Mouse (Mus musculus) G1E (cell line): ENCODE data around the gene Nrg3. TPM values are rescaled to one million over a fixed set of nuclear protein-coding genes. Genes with fewer than 3 reads are reported as not detected.

Source experiments
- ATAC-seq: 2 replicates; pipeline ENCODE4 v1.8.0; 2016; ENCODE audit warnings: mild to moderate bottlenecking; ENCODE audit not compliant: insufficient number of reproducible peaks, poor library complexity, low FRiP score, severe bottlenecking; ENCODE audit errors: extremely low read depth
- DNase-seq: peaks from one replicate; pipeline ENCODE4 v3.0.0; 2012; ENCODE audit warnings: low spot score
- H3K27me3 ChIP-seq: 2 replicates; pipeline ENCODE4 v1.6.1; 2012; ENCODE audit warnings: mild to moderate bottlenecking, low read length, inconsistent platforms; ENCODE audit not compliant: insufficient read depth
- H3K36me3 ChIP-seq: replicated peaks from 2 replicates; pipeline ENCODE3; 2012; ENCODE audit warnings: mild to moderate bottlenecking, inconsistent platforms
- H3K4me1 ChIP-seq: 2 replicates; pipeline ENCODE4 v1.6.1; 2012; ENCODE audit warnings: low read depth, low read length, inconsistent platforms, mixed read lengths; ENCODE audit not compliant: insufficient read depth
- H3K4me3 ChIP-seq: 2 replicates; pipeline ENCODE4 v1.5.1; 2012; ENCODE audit warnings: low read depth, mild to moderate bottlenecking, inconsistent platforms, low read length, moderate library complexity, mixed read lengths
- H3K9me3 ChIP-seq: replicated peaks from 2 replicates; pipeline ENCODE4 v1.6.1; 2012; ENCODE audit warnings: inconsistent platforms
- CTCF ChIP-seq: IDR thresholded peaks from 2 replicates; pipeline ENCODE4 v1.5.1; 2012; ENCODE audit warnings: low read depth, low read length, inconsistent platforms, mixed read lengths
- GATA1 ChIP-seq: IDR thresholded peaks from 2 replicates; pipeline ENCODE4 v1.6.1; 2012; ENCODE audit warnings: borderline replicate concordance, low read length, inconsistent platforms, mixed read lengths
- GATA2 ChIP-seq: IDR thresholded peaks from 2 replicates; pipeline ENCODE4 v1.6.1; 2012; ENCODE audit warnings: low read depth, low read length, inconsistent platforms, borderline replicate concordance
- POLR2AphosphoS5 ChIP-seq: IDR thresholded peaks from 2 replicates; pipeline ENCODE4 v1.6.1; 2012; ENCODE audit warnings: low read depth, low read length, inconsistent platforms; ENCODE audit not compliant: insufficient replicate concordance
- TAL1 ChIP-seq: conservative IDR thresholded peaks from 2 replicates; pipeline ENCODE4 v1.6.1; 2012; ENCODE audit warnings: low read depth, low read length, inconsistent platforms, mixed read lengths
- polyA plus RNA-seq: library from polyadenylated mRNA; stranded (reverse); fragments of >175 nt; gene quantifications from 2 replicates; pipeline ENCODE4 v1.2.3, GENCODE M21; 2012
- total RNA-seq, 2 experiments: library from RNA; stranded (forward) in 1 of 2; stranded (reverse) in 1 of 2; fragments of 200-1000 nt in 1 of 2; fragments of >200 nt in 1 of 2; fragmentation: Nextera tagmentation in 1 of 2; gene quantifications; 2 replicates each; pipeline ENCODE4 v1.2.3; 2014 to 2017

Gene Nrg3
- total and polyA plus RNA-seq, 3 experiments = 0.27 TPM; not detected in 2

GRCm38 (mm10) chr14:38730465-38730864 lies 742.4 kb downstream of the Nrg3 start:
- ATAC-seq (no peak), DNase-seq (no peak)
- H3K27me3 ChIP-seq = no peaks in the 10 kb centered on the region
- no peaks in the 10 kb centered on the region for H3K4me1 ChIP-seq
- no peaks in the 10 kb centered on the region for H3K9me3 ChIP-seq
- no peak overlapping the region for H3K4me3 ChIP-seq
- TF ChIP-seq GATA2 = no peak
- no peak for TF ChIP-seq POLR2AphosphoS5
- no peak for TF ChIP-seq GATA1
- TF ChIP-seq CTCF = no peak
- no peak for TF ChIP-seq TAL1
- H3K36me3 ChIP-seq = no peaks in the 10 kb centered on the region

GRCm38 (mm10) chr14:38703894-38704293 lies 769.0 kb downstream of the Nrg3 start:
- TF ChIP-seq CTCF = no peak
- TF ChIP-seq POLR2AphosphoS5 = no peak
- TF ChIP-seq TAL1 = no peak
- no peak for TF ChIP-seq GATA2
- TF ChIP-seq GATA1 = no peak
- H3K36me3 ChIP-seq = no peaks in the 10 kb centered on the region
- no peak overlapping the region for H3K4me3 ChIP-seq
- no peaks in the 10 kb centered on the region for H3K4me1 ChIP-seq
- H3K27me3 ChIP-seq = no peaks in the 10 kb centered on the region
- ATAC-seq (no peak), DNase-seq (no peak)
- H3K9me3 ChIP-seq = no peaks in the 10 kb centered on the region

GRCm38 (mm10) chr14:38702596-38703393 lies 770.1 kb downstream of the Nrg3 start:
- H3K36me3 ChIP-seq = no peaks in the 10 kb centered on the region
- H3K27me3 ChIP-seq = no peaks in the 10 kb centered on the region
- no peak overlapping the region for H3K4me3 ChIP-seq
- no peaks in the 10 kb centered on the region for H3K9me3 ChIP-seq
- TF ChIP-seq GATA2 = no peak
- TF ChIP-seq GATA1 = no peak
- TF ChIP-seq TAL1 = no peak
- no peak for TF ChIP-seq POLR2AphosphoS5
- no peak for TF ChIP-seq CTCF
- H3K4me1 ChIP-seq = no peaks in the 10 kb centered on the region
- ATAC-seq = no peak
- no peak for DNase-seq

- TF ChIP-seq CTCF (no peak), GATA2 (no peak), TAL1 (no peak), POLR2AphosphoS5 (no peak), GATA1 (no peak)
- Histone ChIP-seq H3K9me3 (no peaks in the 10 kb centered on the region), H3K4me1 (no peaks in the 10 kb centered on the region), H3K4me3 (no peak overlapping the region), H3K36me3 (no peaks in the 10 kb centered on the region), H3K27me3 (no peaks in the 10 kb centered on the region)
- DNase-seq = no peak
- no peak for ATAC-seq
These were observed 771.5 kb downstream of the Nrg3 start for GRCm38 (mm10) chr14:38701413-38701812.

- ATAC-seq = no peak
- H3K4me1 ChIP-seq = no peaks in the 10 kb centered on the region
- H3K9me3 ChIP-seq = no peaks in the 10 kb centered on the region
- DNase-seq = no peak
- H3K36me3 ChIP-seq = no peaks in the 10 kb centered on the region
- TF ChIP-seq GATA2 = no peak
- no peaks in the 10 kb centered on the region for H3K27me3 ChIP-seq
- H3K4me3 ChIP-seq = no peak overlapping the region
These were observed 771.9 kb downstream of the Nrg3 start for GRCm38 (mm10) chr14:38700972-38701371.

- no peaks in the 10 kb centered on the region for H3K4me1 ChIP-seq
- ATAC-seq = no peak
- no peak overlapping the region for H3K4me3 ChIP-seq
- TF ChIP-seq POLR2AphosphoS5 (no peak), CTCF (no peak), GATA2 (no peak), TAL1 (no peak), GATA1 (no peak)
- H3K9me3 ChIP-seq = no peaks in the 10 kb centered on the region
- no peak for DNase-seq
- H3K36me3 ChIP-seq = no peaks in the 10 kb centered on the region
- H3K27me3 ChIP-seq = no peaks in the 10 kb centered on the region
These were observed 812.9 kb downstream of the Nrg3 start for GRCm38 (mm10) chr14:38659973-38660372.
